Mouse (Mus musculus): ENCODE measurements around the gene Mrpl12.

Gene Mrpl12

GRCm38 (mm10) chr11:120484265-120484981 is at the start of gene Mrpl12:
Gene Mrpl12, plus strand, starts transcription at chr11:120484613.
- peak; percentile 90 for DNase-seq

- DNase-seq = peak; percentile 73
Measured at GRCm38 (mm10) chr11:120437152-120437856, 47.1 kb upstream of the Mrpl12 start, which contains the start of gene Nploc4. Gene Nploc4, minus strand, starts transcription at chr11:120437708.

DNA sequence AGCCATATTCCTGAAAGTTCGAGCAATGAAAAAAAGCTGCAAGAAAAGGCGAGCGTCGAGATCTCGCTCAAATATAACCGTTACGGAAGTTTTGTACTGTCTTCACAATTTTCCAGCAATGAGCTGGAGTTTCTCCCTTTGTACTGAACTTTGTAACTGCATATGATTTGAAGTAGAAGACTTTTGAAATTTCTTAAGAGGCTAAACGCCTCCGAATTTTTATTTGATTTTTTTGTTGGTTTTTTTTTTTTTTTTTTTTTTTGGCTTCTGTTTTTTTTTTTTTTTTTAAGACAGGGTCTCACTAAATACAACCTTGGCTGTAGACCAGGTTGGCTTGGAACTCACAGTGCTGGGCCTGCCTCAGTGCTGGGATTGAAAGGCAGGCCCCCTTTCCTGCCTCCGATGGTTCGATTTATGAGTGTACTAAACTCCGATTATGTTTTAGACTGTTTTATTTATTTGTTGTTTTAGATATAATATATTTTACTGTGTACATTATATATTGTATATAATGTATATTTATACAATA is 46.5 kb upstream of the Mrpl12 start:
- no peak for DNase-seq

DNA sequence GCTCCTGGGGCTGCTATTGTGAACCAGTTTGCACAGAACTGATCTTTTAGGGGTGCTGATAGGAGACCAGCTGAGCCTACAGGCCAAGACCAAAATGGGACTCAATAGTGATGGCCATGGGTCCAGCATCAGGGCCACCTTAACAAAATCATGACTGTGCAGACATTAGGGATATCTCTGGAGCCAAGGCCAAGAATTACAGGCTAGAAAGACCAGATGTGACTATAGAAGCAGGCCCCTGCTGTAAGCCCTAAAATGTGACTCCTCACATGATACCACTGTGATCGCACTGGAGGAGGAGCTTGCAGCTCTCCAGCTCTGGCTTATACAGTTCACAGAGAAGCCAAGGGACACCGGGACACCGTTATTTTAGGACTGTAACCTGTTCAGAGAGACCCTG is 42.1 kb upstream of the Mrpl12 start, which contains the start of gene Tspan10:
TSS of gene Tspan10 (plus strand) at position 301 of the 400 bp plus-strand sequence.
- DNase-seq = no peak

DNA sequence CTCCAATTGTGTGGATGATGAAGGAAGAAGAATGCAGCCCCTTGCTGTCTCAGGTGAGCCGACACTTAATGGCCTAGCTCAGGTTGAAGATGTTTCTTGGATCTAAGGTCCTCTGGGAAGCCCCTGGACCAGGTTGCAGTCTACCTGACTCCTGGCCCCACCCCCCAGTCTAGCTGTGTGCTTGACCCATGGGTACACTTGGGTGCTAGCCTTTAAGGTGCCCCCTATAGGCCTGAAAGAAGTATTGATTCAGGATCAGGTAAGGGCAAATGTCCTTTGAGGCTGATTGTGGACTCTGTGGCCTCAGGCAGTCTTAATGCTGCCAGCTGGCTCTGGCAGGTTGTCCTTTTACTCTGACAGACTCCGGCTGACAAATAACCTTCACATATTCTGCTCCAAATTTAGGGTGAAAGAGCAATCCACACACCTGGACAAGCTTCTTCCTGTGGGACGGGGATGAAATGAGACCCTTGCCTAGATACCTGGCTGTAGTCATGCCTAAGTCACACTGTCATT is 41.6 kb upstream of the Mrpl12 start:
- DNase-seq = no peak

DNA sequence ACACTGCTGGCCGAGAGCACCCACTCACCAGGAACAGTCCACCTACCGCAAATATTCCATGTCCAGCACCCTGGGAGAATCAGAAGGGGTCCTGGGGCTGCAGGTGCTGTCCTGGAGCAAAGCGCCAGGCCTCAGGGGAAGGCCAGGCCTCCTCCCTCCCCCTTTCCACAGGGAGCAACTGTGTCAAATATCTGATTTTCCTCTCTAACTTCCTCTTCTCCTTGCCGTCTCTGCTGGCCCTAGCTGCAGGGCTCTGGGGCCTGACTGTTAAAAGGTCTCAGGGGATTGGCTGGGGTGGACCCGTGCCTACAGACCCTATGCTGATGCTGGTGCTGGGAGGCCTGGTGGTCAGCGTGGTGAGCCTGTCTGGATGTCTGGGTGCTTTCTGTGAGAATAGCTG is 40.3 kb upstream of the Mrpl12 start:
- no peak for DNase-seq

- no peak for DNase-seq
Measured at GRCm38 (mm10) chr11:120445475-120445874, 38.9 kb upstream of the Mrpl12 start.

- DNase-seq = no peak
Measured at GRCm38 (mm10) chr11:120447179-120447578, 37.2 kb upstream of the Mrpl12 start.

DNA sequence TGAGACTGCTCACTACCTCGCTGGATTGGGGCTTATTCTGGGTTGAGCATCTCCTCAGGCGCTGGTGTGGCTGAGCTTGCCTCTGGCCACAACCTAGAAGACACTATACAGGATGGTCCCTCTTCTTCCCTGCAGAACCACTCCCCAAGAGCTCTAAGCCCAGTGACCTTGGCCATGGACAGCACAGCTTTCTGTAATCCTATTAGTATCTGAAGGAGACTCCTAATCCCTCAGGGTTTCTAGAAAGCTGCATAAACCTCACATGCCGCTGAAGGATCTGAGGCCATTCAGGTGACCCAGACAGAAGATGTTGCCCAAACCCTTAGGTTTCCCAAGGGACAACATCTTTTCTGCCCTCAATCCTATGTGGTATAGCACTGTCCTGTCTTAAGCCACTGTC is 32.2 kb upstream of the Mrpl12 start:
- no peak for DNase-seq

GRCm38 (mm10) chr11:120453306-120453705 is 31.1 kb upstream of the Mrpl12 start, which contains the start of gene Pde6g:
Gene Pde6g, minus strand, starts transcription at chr11:120453500.
- no peak for DNase-seq

DNA sequence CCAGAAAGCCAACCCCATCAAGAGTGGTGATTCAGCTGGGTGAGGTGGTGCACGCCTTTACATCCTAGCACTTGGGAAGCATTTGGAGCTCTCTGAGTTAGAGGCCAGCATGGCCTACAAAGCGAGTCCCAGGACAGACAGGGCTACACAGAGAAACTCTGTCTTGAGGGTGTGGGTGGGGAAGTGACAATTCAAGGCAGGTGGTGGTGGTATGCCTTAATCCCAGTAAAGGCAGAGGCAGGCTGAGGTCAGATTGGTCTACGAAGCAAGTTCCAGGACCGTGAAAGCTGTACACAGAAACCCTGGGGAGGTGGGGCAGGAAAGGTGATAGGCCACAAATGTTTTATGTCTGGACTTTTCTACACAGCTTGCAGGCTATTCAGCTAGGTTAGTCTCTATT is 29.4 kb upstream of the Mrpl12 start:
- no peak for DNase-seq

DNA sequence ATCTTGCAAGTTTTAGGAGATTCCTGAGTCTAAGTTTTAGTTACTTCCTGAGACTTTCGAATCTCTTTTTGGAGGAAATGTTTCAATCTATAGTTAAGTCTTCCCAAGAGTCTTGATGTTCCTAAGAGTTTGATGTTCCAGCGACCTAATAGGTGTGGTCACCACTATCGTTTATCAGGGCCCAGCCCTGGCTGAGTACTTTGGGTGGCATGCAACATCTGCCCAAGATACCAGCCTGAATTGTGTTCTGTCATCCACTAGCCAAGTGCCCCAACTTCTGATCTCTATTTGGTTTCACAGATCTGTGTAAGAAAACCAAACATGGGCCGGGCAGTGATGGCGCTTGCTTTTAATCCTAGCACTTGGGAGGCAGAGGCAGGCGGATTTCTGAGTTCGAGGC is 29.0 kb upstream of the Mrpl12 start:
- no peak for DNase-seq

DNA sequence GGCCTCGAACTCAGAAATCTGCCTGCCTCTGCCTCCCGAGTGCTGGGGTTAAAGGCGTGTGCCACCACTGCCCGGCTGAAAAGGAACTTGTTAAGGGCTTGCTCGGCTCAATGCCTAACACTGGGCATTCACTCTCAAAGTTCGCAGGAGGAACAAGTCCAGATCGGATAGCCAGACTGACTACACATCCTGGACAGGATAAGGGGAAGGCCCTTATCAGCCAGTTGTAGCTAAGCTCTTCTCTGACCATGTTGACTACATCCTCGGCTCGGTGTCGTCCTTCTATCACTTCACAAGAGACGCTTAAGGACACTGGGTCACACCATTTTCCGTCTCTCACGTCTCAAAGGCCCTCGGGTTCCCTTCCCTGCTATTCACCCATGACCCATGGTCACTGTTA is 27.0 kb upstream of the Mrpl12 start:
- DNase-seq = no peak

DNA sequence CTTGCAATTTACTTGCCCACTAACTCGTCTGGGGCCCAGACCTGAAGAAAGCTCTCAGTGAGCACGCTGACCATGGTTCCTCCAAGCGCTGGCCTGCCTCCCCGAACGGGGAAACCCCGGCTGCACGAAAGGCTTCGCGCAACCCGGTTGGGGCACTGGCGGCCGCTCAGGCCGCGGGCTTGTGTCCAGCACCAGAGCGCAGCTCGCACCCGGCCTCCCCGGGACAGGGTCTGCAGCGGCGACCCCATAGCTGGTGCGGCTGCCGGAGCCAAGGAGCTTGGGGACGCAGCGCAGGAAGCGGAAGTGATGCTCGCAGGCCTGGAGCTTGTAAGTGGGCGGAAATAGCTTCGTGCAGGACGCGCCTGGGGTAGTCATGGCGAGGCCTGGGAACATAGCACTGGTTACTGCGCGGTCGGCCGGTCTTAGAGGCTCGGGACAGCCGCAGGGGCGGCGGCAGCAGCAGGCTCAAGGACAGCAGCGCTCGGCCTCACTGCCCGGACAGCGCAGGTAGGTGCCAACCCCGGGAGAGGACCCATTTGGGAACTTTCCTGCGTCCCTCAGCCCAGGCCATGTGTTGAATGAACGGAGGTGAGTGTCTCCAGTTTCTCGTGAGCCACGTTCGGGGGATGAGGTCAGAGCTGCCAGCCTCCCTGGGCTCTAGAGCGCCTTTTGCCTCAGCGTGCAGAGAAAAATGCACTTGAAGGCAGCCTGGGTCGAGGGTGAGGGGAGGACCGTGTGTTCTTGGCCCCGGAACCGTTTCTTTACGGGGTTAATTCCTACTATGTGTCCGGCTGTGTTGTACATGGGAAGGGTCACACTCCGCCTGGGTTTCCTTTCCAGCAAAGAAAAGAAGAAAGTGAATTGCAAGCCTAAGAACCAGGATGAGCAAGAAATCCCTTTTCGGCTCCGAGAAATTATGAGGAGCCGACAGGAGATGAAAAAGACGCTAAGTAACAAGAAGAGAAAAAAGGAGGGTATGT is 26.4 kb upstream of the Mrpl12 start, which contains the start of the genes Oxld1 and Ccdc137:
TSS of gene Oxld1 (minus strand) at position 297 of the 980 bp plus-strand sequence.
TSS of gene Ccdc137 (plus strand) at position 344 of the 980 bp plus-strand sequence.
- DNase-seq = peak; percentile 76

GRCm38 (mm10) chr11:120458847-120459597 is 25.4 kb upstream of the Mrpl12 start:
- no peak for DNase-seq

- no peak for DNase-seq
Measured at GRCm38 (mm10) chr11:120463536-120463935, 20.9 kb upstream of the Mrpl12 start.

DNA sequence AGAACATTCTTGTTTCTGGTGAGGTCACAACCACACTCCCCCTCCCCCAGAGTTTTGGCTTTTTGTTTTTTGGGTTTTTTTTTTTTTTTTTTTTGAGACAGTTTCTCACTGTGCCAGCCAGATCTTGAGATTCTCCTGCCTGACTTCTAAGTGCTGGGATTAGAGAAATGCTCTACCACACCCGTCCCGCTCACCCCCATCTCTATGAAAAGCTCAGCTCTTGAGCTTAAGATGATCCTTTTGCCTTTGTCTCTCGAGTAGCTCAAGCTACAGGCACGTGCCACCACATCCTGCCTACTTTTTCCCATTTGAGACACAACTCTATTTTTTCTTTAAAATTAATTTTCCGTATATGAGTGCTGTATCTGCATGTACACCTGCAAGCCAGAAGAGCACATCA is 20.0 kb upstream of the Mrpl12 start:
- no peak for DNase-seq

DNA sequence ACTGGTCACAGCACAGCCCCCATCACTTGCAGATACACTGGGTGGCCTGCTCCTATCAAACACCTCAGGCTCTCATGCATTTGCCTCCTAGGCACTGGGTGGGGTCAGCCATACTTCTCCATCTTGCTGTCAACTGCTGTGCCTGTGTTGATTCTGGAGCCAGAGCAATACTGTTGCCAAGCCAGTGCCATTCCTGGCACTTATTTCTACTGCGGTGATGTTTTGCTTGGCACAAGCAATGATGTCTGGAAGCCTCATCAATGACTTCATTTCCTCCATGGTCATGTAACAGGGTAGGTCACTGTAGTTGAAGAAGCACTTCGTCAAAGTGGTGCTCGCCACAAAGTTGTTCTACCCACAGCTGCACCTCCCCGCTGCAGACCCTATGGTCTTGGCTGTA is 18.9 kb upstream of the Mrpl12 start:
- DNase-seq = no peak

DNA sequence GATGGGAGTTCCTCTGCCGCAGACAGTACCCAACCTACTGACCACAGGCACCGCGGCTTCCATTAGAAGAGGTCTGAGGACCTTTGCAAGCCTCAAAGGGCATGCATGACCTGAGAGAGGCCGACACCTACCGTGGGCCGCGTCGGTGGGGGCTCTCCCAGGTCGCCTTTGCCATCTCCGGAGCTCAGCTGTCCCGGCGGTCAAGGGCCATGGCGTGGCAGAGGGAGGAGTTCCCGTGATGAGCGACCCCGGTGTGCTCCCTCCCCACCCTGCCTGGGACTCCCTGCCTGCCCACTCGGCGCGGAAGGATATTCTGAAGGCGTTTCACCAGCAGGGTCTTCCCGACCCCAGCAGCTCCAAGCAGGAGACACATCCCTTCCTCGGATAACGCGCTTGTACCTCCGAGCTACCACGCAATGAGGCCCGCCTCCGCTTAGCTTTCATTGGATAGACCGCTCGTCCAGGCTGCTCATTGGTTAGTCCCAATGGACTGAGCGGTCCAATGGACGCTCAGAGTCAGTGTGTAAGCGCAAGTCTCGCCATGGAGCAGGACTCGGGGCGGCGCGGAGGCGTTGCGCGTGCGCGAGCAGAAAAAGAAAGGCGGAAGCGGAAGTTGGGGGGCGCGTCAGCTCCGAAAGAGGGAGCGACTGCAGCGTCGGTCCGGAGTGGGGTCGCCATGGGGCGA is 17.2 kb upstream of the Mrpl12 start, which contains the start of gene Arl16:
TSS of gene Arl16 (minus strand) at position 557 of the 685 bp plus-strand sequence.
- peak; percentile 97 for DNase-seq

GRCm38 (mm10) chr11:120467736-120468092 is 16.7 kb upstream of the Mrpl12 start:
- DNase-seq = no peak

DNA sequence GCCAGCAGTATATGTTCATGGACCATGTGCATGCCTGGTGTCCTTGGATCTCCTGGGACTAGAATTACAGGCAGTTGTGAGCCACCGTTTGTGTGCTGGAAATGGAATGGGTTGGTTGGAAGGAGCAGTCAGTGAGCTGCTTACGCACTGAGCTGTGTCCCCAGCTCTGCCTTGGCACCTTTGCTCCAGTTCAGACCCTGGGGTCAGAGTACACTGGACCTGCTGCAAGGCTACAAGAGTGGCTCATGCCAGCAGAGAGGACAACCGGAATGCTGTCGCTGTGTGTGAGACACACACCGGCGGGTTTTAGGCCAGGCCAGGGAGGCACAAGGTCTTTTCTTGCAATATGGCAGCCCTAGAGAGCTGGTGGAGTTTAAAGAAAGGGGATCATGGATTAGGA is 12.4 kb upstream of the Mrpl12 start:
- DNase-seq = no peak

All from layer of hippocampus, adult 9-11 months (tissue).